Mouse (Mus musculus): ENCODE results near the gene Tom1l2.

DNA sequence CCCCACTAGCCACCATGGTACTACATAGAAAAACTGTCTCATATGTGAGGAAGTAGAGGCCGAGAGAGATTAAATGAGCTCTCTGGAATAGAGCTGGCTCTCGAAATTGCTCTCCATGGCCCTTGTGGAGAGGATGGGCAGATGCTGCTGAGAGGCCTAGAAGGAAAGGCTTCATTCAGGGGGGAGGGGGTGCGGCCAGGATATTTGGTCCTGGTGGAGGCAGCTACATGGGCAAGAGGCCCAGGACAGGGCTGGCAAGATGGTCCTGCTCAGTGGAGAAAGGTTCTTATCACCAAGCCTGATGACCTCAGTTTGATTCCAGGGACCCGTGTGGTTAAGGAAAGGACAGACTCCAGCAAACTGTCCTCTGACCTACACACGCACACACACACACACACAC lies 33.2 kb upstream of the Tom1l2 start:
- TF ChIP-seq PAX5 (IDR thresholded peaks at IDR 0.05; ENCODE audit: low read length) (no peak), JUN (IDR thresholded peaks at IDR 0.05; ENCODE audit: insufficient read depth, low read depth, low read length) (no peak), CTCF (conservative IDR thresholded peaks at IDR 0.05 in 1 of 2, IDR thresholded peaks at IDR 0.05 in 1 of 2; ENCODE audit: low read depth in 2 of 2, low read length in 2 of 2) (no peak), MAZ (IDR thresholded peaks at IDR 0.05; ENCODE audit: low read depth, low read length) (no peak), GABPA (IDR thresholded peaks at IDR 0.05; ENCODE audit: insufficient replicate concordance, low read depth, low read length) (no peak)
